Mouse (Mus musculus) stomach, embryonic 14.5 days (tissue): ENCODE measurements around the gene Ksr2. TPM values are rescaled to one million over a fixed set of nuclear protein-coding genes. Genes with fewer than 3 reads are reported as not detected.

ENCODE experiments used
- ATAC-seq: fragments of 200-750 bp; cut with Nextera tagmentation; 2 replicates; pipeline ENCODE4 v1.8.0; 2017; ENCODE audit warnings: low read depth, moderate TSS enrichment; ENCODE audit not compliant: insufficient number of reproducible peaks, insufficient read depth, low FRiP score
- H3K27ac ChIP-seq: fragments of 300-500 bp; sonication (generic); 2 replicates; pipeline ENCODE4 v1.5.1; 2014; ENCODE audit warnings: mild to moderate bottlenecking, low read length, moderate library complexity, mixed read lengths
- H3K27me3 ChIP-seq: fragments of 300-500 bp; sonication (generic); 2 replicates; pipeline ENCODE4 v1.6.1; 2014; ENCODE audit warnings: low read length, control low read depth, mixed read lengths; ENCODE audit not compliant: control insufficient read depth, insufficient read depth
- H3K36me3 ChIP-seq: fragments of 300-500 bp; sonication (generic); 2 replicates; pipeline ENCODE4 v1.6.1; 2014; ENCODE audit warnings: mild to moderate bottlenecking, control low read depth, low read length, moderate library complexity, mixed read lengths; ENCODE audit not compliant: control insufficient read depth, insufficient read depth
- H3K4me1 ChIP-seq: fragments of 300-500 bp; sonication (generic); 2 replicates; pipeline ENCODE4 v1.6.1; 2014; ENCODE audit warnings: low read length, control low read depth, mixed read lengths; ENCODE audit not compliant: control insufficient read depth, insufficient read depth
- H3K4me2 ChIP-seq: fragments of 300-500 bp; sonication (generic); replicated peaks from 2 replicates; pipeline ENCODE4 v1.6.1; 2014; ENCODE audit warnings: low read depth, low read length, control low read depth
- H3K4me3 ChIP-seq: fragments of 300-500 bp; sonication (generic); 2 replicates; pipeline ENCODE4 v1.5.1; 2014; ENCODE audit warnings: low read depth, low read length, control low read depth
- H3K9ac ChIP-seq: fragments of 300-500 bp; sonication (generic); replicated peaks from 2 replicates; pipeline ENCODE4 v1.6.1; 2014; ENCODE audit warnings: low read depth, mild to moderate bottlenecking, control low read depth, low read length, moderate library complexity, mixed read lengths
- H3K9me3 ChIP-seq: fragments of 300-500 bp; sonication (generic); 2 replicates; pipeline ENCODE4 v1.6.1; 2016; ENCODE audit warnings: low read depth, low read length, control low read depth; ENCODE audit not compliant: control insufficient read depth
- WGBS: fragments of 180-500 bp; shearing (Covaris S2); extraction: QIAGEN DNeasy Blood & Tissue Kit; methylation state at CpG from one replicate; pipeline ENCODE4 v1.1.7; 2014; 5-methylcytosine and 5-hydroxymethylcytosine counted together
- polyA plus RNA-seq: library from polyadenylated mRNA; unstranded; fragments of >200 nt; fragmentation: Nextera tagmentation; extraction: Ambion mirVana; gene quantifications from 2 replicates; pipeline ENCODE4 v1.2.1, GENCODE M21; 2014

Ksr2 gene
- polyA plus RNA-seq, 1 experiment from 2014 or later: 0.69 TPM

GRCm38 (mm10) chr5:117704371-117704770 is 290.6 kb downstream of the Ksr2 start:
- no peak overlapping the region for H3K27ac ChIP-seq
- no peaks in the 10 kb centered on the region for H3K9me3 ChIP-seq
- 76% methylated on average over 9 of the region's 9 CpGs for WGBS
- no peak overlapping the region for H3K4me3 ChIP-seq
- no peaks in the 10 kb centered on the region for H3K27me3 ChIP-seq
- no peaks in the 10 kb centered on the region for H3K36me3 ChIP-seq
- no peak overlapping the region for H3K4me2 ChIP-seq
- H3K4me1 ChIP-seq: no peaks in the 10 kb centered on the region
- H3K9ac ChIP-seq: no peak overlapping the region
- no peak for ATAC-seq

GRCm38 (mm10) chr5:117706633-117707032 is 292.8 kb downstream of the Ksr2 start:
- H3K9me3 ChIP-seq: no peaks in the 10 kb centered on the region

GRCm38 (mm10) chr5:117709306-117709705 is 295.5 kb downstream of the Ksr2 start:
- no peak for ATAC-seq
- no peaks in the 10 kb centered on the region for H3K36me3 ChIP-seq
- H3K4me3 ChIP-seq: no peak overlapping the region
- H3K4me1 ChIP-seq: no peaks in the 10 kb centered on the region
- no peaks in the 10 kb centered on the region for H3K27me3 ChIP-seq
- 87% methylated on average over 6 of the region's 6 CpGs for WGBS
- H3K4me2 ChIP-seq: no peak overlapping the region
- no peak overlapping the region for H3K27ac ChIP-seq
- H3K9me3 ChIP-seq: no peaks in the 10 kb centered on the region
- H3K9ac ChIP-seq: no peak overlapping the region

More at GRCm38 (mm10) chr5:117706633-117707032, 292.8 kb downstream of the Ksr2 start:
- H3K9ac ChIP-seq: no peak overlapping the region
- H3K27ac ChIP-seq: no peak overlapping the region
- no peak overlapping the region for H3K4me3 ChIP-seq
- no peaks in the 10 kb centered on the region for H3K36me3 ChIP-seq
- 42% methylated on average over 11 of the region's 11 CpGs for WGBS
- no peaks in the 10 kb centered on the region for H3K4me1 ChIP-seq
- no peaks in the 10 kb centered on the region for H3K27me3 ChIP-seq
- H3K4me2 ChIP-seq: no peak overlapping the region
- no peak for ATAC-seq

DNA sequence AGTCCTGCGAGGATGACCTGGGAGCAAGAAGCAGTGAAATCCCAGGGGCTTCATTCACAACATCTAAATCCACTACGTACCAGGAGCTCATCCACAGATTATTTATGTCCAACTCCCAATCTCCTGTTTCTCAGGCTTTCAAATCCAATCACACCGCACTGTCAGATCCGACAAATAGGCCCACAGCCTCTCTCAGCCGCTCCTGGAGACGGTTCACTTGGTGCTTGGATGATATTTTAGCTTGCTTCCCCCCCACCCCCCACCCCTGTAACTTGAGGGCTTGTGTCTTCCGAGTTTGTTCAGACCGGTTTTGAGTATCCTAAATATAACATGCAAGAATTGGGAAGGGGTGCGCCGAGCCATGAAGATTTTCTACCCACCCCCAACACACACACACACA is 297.8 kb downstream of the Ksr2 start:
- Histone ChIP-seq H3K4me3 (no peak overlapping the region), H3K9ac (no peak overlapping the region), H3K4me2 (no peak overlapping the region), H3K36me3 (no peaks in the 10 kb centered on the region), H3K9me3 (no peaks in the 10 kb centered on the region), H3K27ac (no peak overlapping the region), H3K27me3 (no peaks in the 10 kb centered on the region), H3K4me1 (no peaks in the 10 kb centered on the region)
- no peak for ATAC-seq
- WGBS: 84% methylated on average over 10 of the region's 10 CpGs

GRCm38 (mm10) chr5:117712207-117712606 is 298.4 kb downstream of the Ksr2 start:
- no peaks in the 10 kb centered on the region for H3K9me3 ChIP-seq
- H3K4me1 ChIP-seq: no peaks in the 10 kb centered on the region
- no peaks in the 10 kb centered on the region for H3K27me3 ChIP-seq
- H3K9ac ChIP-seq: no peak overlapping the region
- no peaks in the 10 kb centered on the region for H3K36me3 ChIP-seq
- H3K4me2 ChIP-seq: no peak overlapping the region
- H3K4me3 ChIP-seq: no peak overlapping the region
- ATAC-seq: no peak
- H3K27ac ChIP-seq: no peak overlapping the region
- 67% methylated on average over 12 of the region's 12 CpGs for WGBS

DNA sequence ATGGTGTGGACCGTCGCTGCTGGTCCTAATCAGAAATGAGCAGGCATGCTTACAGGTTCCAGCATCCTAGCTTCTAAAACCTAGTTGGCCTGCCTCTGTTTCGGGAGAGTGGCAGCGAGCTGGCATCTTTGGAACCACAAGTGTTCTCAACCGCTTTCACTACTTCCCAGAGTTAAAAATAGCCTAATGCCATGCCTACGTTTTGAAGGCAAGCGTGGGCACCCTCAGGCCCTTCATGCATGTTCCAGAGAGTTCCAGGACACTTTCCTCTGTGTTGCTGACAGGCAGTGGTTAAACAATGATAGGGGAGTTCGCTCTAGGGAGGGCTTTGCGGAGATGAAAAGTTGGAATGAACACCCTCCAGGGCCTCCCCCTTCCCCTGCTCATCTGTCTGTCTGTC is 303.3 kb downstream of the Ksr2 start:
- Histone ChIP-seq H3K9ac (no peak overlapping the region), H3K9me3 (no peaks in the 10 kb centered on the region), H3K36me3 (no peaks in the 10 kb centered on the region), H3K27me3 (no peaks in the 10 kb centered on the region), H3K4me1 (no peaks in the 10 kb centered on the region), H3K4me3 (no peak overlapping the region), H3K4me2 (no peak overlapping the region), H3K27ac (no peak overlapping the region)
- WGBS: 88% methylated on average over 9 of the region's 9 CpGs
- ATAC-seq: no peak

DNA sequence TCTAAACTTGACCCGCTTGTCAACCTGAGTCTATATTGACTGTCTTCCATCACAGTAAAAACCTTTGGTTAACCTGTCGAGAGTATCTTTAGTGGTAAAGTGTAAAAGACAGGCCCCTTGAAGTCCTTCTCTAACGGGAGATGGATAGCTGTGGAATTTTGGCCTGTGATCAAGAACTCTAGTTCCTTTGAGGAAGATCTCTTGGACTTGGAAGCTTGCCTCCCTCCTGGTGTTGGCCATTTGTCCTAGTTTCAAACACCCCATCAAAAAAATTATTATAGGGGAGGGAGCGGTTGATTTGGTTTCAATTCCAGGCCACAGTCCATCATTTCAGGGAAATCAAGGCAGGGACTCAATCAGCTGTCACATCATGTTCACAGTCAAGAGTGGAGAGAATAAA is 309.5 kb downstream of the Ksr2 start:
- no peaks in the 10 kb centered on the region for H3K4me1 ChIP-seq
- no peaks in the 10 kb centered on the region; the same call in 1 of the 2 replicates for H3K9me3 ChIP-seq
- no peak overlapping the region for H3K4me2 ChIP-seq
- ATAC-seq: no peak
- no peak overlapping the region for H3K4me3 ChIP-seq
- H3K27me3 ChIP-seq: no peaks in the 10 kb centered on the region
- WGBS: 67% methylated on average over 4 of the region's 4 CpGs
- H3K9ac ChIP-seq: no peak overlapping the region
- H3K36me3 ChIP-seq: no peaks in the 10 kb centered on the region
- H3K27ac ChIP-seq: no peak overlapping the region

DNA sequence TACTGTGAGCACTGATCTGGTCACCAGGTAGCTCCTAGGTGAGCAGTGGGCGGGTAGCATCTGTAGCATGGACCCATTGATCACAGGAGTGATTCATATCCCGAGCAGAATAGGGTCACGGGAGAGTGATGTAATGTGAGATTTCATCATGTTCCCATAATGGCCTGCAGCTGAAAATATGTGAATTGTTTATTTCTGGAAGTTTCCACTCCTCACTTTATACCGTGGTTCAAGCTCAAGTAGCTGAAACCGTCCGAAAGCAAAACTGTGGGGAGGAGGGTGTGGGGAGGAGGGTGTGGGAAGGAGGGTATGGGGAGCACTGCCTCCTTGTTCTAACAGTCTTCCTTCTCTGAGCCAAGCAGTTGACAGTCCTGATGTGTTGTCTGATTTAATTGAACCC is 312.7 kb downstream of the Ksr2 start:
- 35% methylated on average over 6 of the region's 6 CpGs for WGBS

GRCm38 (mm10) chr5:117727138-117727537 is 313.3 kb downstream of the Ksr2 start:
- Histone ChIP-seq H3K36me3 (no peaks in the 10 kb centered on the region), H3K4me2 (no peak overlapping the region), H3K27ac (no peak overlapping the region; the same call in 1 of the 2 replicates), H3K9me3 (no peaks in the 10 kb centered on the region; the same call in 1 of the 2 replicates), H3K4me1 (no peaks in the 10 kb centered on the region), H3K27me3 (no peaks in the 10 kb centered on the region), H3K4me3 (no peak overlapping the region), H3K9ac (no peak overlapping the region)
- WGBS: 48% methylated on average over 7 of the region's 7 CpGs
- ATAC-seq: no peak

More for the DNA sequence above, 312.7 kb downstream of the Ksr2 start:
- Histone ChIP-seq H3K27me3 (no peaks in the 10 kb centered on the region), H3K9ac (no peak overlapping the region), H3K4me1 (no peaks in the 10 kb centered on the region), H3K4me3 (no peak overlapping the region), H3K36me3 (no peaks in the 10 kb centered on the region), H3K9me3 (no peaks in the 10 kb centered on the region; the same call in 1 of the 2 replicates), H3K27ac (no peak overlapping the region; the same call in 1 of the 2 replicates), H3K4me2 (no peak overlapping the region)
- no peak for ATAC-seq
